Mouse (Mus musculus) left cerebral cortex, adult 2 months (tissue): ENCODE results near the gene Tmem200a. TPM values are rescaled to one million over a fixed set of nuclear protein-coding genes. Genes with fewer than 3 reads are reported as not detected.
A peak's percentile ranks its signal among the peaks of the same experiment; 100 is the strongest.

Source experiments
- DNase-seq, 2 experiments: peaks; one replicate each; pipeline ENCODE4 v3.0.0; 2021 to 2022; ENCODE audit warnings: low spot score in 2 of 2, mixed read lengths in 1 of 2; ENCODE audit errors: extremely low spot score in 1 of 2
- H3K27ac ChIP-seq: fragments of 200-600 bp; 2 replicates; pipeline ENCODE4 v1.8.1; 2022
- H3K4me3 ChIP-seq: fragments of 200-600 bp; 2 replicates; pipeline ENCODE4 v1.8.1; 2022
- CTCF ChIP-seq: fragments of 200-600 bp; IDR thresholded peaks from 2 replicates; pipeline ENCODE4 v1.8.1; 2022; ENCODE audit warnings: antibody characterized with exemption, mild to moderate bottlenecking, moderate library complexity
- intact Hi-C: fragments of 180-260 bp; cut with DNase I; formaldehyde crosslinking; loops from one replicate; pipeline ENCODE4 v1.15.1; 2025
- total RNA-seq, 2 experiments: library from RNA; stranded (reverse); gene quantifications; 2 replicates each; pipeline ENCODE4 v1.2.3; 2021

Tmem200a gene
- total RNA-seq, 2 experiments from 2014 or later: 18.3 to 21.0 TPM

- Histone ChIP-seq H3K4me3 (no peak overlapping the region), H3K27ac (no peak overlapping the region)
- TF ChIP-seq CTCF: no peak
- intact Hi-C loops: no loop called here
- no peak for DNase-seq
Observed at GRCm38 (mm10) chr10:25961066-25961465, 117.8 kb downstream of the Tmem200a start.

DNA sequence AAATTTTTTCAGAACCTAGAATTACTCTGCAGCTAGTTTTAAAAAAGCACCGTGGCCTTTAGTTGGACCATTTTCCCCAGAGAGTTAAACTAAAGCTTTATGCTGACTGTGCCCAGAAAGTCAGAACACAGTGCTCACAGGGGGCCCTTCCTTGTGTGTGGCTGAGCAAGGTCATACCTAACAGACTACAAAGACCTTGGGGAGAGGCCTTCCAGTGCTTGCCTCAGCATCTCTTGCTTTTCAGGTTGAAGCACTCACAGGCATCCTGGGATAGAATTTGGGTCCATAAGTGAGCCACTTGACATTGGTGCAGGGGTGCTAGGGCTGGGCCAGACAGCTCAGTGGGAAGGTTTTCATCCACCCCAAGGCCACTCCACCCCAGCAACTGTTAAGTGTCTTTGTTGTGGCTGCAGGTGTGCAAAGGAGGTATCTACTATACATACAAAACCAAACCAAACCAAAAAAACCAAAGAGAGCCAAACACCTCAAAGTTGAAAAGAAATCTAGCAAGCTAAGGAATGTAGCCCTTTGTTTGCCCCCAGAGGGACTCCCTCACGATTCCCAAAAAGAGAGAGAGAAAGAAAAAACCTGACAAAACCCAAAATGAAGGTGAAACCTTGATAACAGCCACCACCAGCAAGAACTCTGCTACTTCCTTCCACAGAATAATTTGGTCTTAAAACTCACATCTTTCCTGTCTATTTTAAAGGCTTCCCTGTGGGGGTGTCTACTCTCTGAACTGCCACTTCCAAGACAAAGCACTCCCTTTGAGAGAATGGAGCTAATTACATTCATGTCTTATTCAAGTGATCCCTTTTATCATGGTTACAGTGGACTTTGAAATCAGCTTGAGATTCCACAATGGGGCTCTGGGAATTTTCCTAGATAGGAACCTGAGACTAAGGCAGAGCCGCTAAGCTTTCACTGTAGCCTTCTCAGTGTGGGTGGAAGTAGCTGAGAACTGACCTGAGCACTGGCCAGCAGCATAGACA lies 119.8 kb downstream of the Tmem200a start:
- H3K4me3 ChIP-seq: no peak overlapping the region
- no peak for DNase-seq
- TF ChIP-seq CTCF: no peak
- no peak overlapping the region for H3K27ac ChIP-seq
- intact Hi-C loops: no loop called here

DNA sequence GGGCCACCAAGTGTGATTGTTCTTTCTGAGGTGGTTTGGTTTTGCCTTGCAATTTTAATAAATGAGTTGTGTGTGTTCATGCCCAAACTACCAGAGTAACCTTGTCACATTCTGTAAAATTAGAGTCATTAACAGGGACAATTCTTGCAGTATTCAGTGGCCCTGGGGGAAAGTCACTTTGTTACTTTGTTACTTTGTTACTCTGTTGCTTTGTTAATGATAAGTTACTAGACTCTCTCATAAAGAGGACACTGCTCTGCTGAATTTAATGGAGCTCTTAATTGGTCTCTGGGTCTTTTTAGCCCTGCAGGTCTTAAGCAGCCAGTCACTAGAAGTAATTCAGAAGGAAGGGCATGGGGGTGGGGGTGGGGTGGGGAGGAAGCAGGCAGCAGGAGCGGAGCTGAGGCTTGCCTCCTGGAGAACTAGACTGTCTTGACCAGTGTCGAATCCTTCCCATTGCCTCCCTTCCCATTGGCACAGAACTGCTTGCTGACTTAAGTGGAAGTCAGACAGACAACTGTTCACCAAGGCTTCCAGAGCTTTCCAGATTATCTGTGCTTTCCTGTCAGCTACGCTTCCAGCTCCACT lies 124.1 kb downstream of the Tmem200a start:
- Histone ChIP-seq H3K27ac (no peak overlapping the region), H3K4me3 (no peak overlapping the region)
- intact Hi-C loops: loop anchor here (5.0 kb wide), 1 partner anchor 123 kb away; the partner anchor contains the start of genes Gm9767 and Tmem200a
- TF ChIP-seq CTCF: no peak
- no peak for DNase-seq

DNA sequence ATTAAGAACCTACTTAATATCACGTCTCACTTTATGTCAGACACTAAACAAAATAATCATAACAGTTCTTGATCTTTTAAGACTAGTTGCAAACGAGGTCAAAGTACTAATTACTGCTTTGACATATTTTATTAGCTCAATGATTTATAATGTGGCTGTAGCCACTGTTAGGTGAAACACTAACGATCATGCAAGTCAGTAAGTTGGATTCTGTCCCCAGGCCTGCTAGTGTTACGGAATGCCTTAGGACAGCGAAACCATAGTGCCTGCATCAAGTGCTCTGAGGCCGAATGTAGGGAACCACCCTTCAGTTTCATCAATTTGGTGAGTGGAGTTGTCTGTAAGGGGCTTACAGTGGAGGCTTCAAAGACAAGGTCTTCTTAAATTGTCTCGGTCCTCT lies 126.0 kb downstream of the Tmem200a start:
- TF ChIP-seq CTCF: no peak
- no peak overlapping the region for H3K4me3 ChIP-seq
- DNase-seq: no peak
- H3K27ac ChIP-seq: no peak overlapping the region
- intact Hi-C loops: loop anchor here (5.0 kb wide), 1 partner anchor 124 kb away; the partner anchor contains the start of genes Gm9767 and Tmem200a

DNA sequence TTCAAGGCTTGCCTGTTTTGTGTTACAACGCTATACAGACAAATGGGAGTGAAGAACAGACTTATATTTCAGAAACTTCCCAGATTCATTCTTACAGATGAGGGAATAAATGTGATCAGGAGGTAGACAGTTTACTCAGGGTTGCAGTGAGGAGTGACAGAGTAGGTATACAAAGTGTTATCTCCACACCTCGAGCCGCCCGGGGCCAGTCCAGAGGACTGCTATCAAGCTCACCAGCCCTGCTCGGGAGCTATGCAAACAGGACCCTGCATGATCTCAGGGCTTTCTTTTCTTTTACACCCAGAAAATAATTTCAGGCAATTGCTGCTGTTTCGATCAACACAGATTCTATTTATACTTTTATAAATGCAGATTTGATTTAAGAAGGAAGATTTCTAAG lies 126.7 kb downstream of the Tmem200a start:
- no peak overlapping the region for H3K4me3 ChIP-seq
- intact Hi-C loops: loop anchor here (5.0 kb wide), 1 partner anchor 125 kb away; the partner anchor contains the start of genes Gm9767 and Tmem200a
- no peak overlapping the region for H3K27ac ChIP-seq
- TF ChIP-seq CTCF: no peak
- no peak for DNase-seq

- intact Hi-C loops: no loop called here
- no peak overlapping the region for H3K4me3 ChIP-seq
- H3K27ac ChIP-seq: no peak overlapping the region
- TF ChIP-seq CTCF: no peak
- no peak for DNase-seq
Observed at GRCm38 (mm10) chr10:25945866-25946265, 133.0 kb downstream of the Tmem200a start.

GRCm38 (mm10) chr10:25944641-25945040 lies 134.2 kb downstream of the Tmem200a start:
- intact Hi-C loops: no loop called here
- Histone ChIP-seq H3K27ac (no peak overlapping the region), H3K4me3 (no peak overlapping the region)
- TF ChIP-seq CTCF: no peak
- no peak for DNase-seq

- no peak overlapping the region for H3K4me3 ChIP-seq
- TF ChIP-seq CTCF: no peak
- DNase-seq: no peak
- H3K27ac ChIP-seq: no peak overlapping the region
- intact Hi-C loops: no loop called here
Observed at GRCm38 (mm10) chr10:25931796-25932195, 147.1 kb downstream of the Tmem200a start.

GRCm38 (mm10) chr10:25929401-25930150 lies 149.3 kb downstream of the Tmem200a start:
- Histone ChIP-seq H3K4me3 (no peak overlapping the region), H3K27ac (no peak overlapping the region)
- no peak for TF ChIP-seq CTCF
- intact Hi-C loops: no loop called here
- DNase-seq: peak; percentile 37 to 38

DNA sequence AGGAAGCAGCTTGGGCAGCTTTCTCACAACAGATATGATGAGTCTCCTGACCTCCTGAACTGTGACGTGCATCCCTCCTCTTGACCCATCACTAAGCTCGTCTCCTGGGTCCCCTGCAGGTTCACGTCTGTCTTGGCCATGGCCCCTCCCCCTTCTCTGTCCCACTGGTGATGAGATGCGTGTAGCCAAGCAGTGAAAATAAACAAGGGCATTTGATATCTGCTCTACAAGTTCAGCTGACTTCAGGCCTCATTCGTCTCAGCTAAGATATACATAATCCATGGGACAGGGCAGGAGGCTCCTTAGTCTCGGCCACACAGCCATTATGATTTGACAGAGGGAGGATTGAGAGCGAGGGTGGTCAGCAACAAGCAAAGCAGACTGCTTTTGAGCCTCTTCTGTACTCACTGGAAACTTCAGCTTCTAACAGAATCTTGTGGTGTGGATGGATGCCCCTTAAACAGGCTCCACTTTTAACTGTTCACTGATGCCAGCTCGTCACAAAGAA lies 149.9 kb downstream of the Tmem200a start:
- no peak overlapping the region for H3K27ac ChIP-seq
- intact Hi-C loops: no loop called here
- no peak overlapping the region for H3K4me3 ChIP-seq
- DNase-seq: no peak
- TF ChIP-seq CTCF: no peak

- no peak for TF ChIP-seq CTCF
- intact Hi-C loops: no loop called here
- no peak for DNase-seq
- H3K4me3 ChIP-seq: no peak overlapping the region
- H3K27ac ChIP-seq: no peak overlapping the region
Observed at GRCm38 (mm10) chr10:25928448-25928786, 150.4 kb downstream of the Tmem200a start.
